Mouse (Mus musculus) hindlimb bud, embryonic 11.5 days (tissue): ENCODE measurements around the gene Txndc2.

Source experiments
- DNase-seq: peaks from one replicate; pipeline ENCODE4 v3.0.0-alpha.2; 2012; ENCODE audit warnings: low read depth, low spot score; ENCODE audit errors: extremely low spot score

Gene Txndc2

GRCm38 (mm10) chr17:65613463-65614412 is 28.2 kb downstream of the Txndc2 start, which contains the start of gene Vapa:
Gene Vapa, minus strand, starts transcription at chr17:65613555.
- peak; percentile 86 for DNase-seq

- DNase-seq: no peak
These were observed 28.9 kb downstream of the Txndc2 start for GRCm38 (mm10) chr17:65613142-65613462.

DNA sequence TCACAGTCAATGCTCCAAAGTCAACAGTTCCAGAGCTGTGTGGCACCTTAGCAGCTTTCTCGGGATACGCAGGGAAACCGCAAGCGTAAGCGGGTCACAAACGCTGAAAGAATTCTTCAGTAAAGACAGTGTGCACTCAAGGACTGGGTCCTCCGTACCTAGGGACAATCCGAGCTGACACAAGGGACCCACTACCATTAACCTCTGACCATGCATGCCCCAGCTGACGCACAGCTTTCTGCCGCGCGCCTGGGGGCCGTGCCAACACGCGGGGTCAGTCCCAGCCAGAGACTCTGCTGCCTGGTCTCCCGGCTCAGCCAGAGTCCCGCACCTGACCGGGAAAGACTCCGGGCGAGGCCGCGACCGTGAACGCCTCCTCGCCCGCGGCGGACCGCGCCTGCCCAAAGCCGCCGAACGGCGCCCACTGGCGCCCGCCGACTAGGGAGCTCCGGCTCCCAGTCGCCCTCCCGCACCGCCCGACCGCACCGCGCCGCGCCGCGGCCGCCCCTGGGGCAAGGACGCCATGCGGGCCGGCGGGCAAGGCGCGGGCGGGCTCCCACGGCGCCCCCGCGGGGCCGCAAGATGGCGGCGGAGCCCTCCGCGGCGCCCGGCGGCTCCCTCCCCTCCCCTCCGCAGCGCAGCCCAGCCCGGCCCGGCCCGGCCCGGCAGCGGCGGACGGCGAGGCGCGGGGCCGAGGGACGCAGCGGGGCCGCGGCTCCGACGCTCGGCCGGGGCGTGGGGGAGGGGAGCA is 29.4 kb downstream of the Txndc2 start:
- DNase-seq: no peak

DNA sequence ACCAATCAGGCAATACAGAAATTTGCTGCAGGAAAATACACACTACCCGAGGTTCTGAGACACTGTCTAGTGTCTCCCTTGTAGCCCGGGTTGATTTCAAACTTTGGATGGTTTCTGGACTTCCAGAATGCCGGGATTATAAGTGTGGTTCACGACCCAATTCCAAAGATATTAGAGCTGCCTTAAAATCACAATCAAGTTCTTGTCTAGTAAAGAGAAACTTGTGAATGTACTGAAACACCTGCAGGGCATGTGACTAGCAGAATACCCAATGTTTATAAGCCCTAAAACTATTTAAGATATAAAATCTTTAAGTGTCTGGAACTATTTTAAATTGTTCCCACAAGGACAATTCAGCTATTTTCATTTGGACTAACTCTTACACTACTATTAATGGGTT is 30.2 kb downstream of the Txndc2 start:
- no peak for DNase-seq

DNA sequence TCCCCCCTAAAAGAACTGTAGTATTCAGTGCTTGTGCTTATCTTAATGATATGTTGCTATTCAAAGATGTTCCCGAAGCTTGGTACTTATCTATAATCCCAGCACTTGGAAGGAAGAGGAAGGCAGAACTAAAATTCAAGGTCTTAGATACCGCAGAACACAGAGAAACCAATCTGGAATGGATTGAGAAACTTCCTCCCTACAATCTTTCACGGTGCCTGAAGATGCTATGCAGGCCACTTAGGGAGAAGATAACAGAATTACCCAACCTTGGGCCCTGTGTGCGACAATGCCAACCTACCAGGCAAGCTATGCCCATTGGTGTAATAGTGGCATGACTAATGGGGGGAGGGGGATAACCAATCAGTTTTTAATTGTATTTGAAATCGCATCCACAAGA is 33.2 kb downstream of the Txndc2 start:
- no peak for DNase-seq

DNA sequence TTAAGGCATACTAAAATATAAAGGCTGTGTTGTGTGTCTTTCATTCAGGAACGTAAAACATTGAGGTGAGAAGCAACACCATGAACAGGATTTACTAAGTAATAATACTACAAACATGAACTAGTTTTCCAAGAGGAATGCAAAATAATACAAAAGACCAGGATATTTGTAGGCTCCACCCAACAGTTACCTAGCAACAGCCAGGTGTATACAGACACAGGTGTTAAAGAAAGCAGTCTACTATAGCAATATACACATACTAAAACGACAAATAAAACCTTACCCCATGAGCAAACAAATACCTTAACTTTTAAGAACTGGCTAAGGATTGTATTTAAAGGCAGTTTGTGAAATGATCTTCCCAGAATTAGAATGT is 33.7 kb downstream of the Txndc2 start:
- no peak for DNase-seq

DNA sequence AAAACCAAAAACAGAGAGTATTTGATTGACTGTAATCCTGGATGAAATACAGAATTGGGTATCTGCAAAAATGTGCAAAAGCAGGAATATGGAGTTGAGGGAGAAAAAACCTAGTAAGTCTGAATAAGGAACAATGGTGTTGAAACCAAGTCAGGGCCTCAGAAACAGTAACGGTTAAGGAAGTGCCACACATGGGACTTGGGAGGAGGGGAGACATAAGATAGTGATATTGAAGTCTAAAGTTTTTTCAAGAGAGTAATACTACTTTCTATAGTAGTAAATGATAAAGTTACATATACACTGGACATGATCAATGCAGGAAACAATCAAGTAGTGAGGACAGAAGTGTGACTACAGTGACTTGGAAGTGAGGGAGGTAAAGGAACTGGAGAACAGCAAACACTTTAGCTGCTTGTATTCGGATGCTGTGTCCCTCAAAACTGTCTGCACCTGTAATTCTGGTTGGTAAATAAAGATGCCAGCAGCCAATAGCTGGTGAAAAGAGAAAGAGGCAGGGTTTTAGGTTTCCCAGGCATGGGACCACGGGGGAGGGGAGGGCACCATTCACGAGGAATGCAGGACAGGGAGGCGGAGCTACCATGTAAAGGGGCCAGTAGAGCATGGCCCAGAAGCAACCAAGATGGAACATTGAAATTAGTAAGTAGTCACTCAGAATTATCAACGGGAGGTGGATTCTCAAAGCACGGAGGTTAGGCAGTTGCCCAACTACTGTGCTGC is 34.2 kb downstream of the Txndc2 start:
- DNase-seq: no peak

GRCm38 (mm10) chr17:65606014-65606413 is 36.0 kb downstream of the Txndc2 start:
- no peak for DNase-seq

- no peak for DNase-seq
These were observed 37.1 kb downstream of the Txndc2 start for GRCm38 (mm10) chr17:65604892-65605291.

GRCm38 (mm10) chr17:65604315-65604714 is 37.7 kb downstream of the Txndc2 start:
- DNase-seq: no peak

DNA sequence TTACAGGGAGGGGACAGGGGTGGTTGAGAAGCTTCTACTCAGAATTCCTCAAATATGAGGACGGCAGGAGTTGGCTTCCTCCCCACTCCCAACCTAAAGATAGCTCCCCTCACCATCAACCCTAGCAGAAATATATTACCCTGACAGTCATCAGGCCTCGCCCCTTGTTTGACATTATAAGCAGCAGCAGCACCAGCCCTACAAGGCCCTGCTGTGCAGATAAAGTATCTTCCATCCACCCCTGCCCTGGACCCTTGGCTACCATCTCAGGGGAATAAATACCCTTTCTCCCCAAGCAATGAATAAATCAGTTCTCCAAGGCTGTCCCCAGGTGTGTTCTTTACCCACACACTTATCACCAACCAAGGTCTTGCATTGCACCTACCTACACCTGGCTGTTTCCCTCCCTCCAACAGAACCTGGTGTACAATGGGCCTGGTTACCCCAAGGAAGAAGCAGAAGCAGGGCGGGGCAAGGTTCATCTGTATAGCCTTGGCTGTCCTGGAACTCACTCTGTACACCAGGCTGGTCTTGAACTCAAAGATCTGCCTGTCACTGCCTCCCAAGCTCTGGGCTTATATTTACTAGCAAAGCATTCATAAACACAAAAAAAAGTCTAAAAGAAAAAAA is 44.0 kb downstream of the Txndc2 start:
- no peak for DNase-seq

- no peak for DNase-seq
These were observed 47.3 kb downstream of the Txndc2 start for GRCm38 (mm10) chr17:65594687-65595086.
